Mouse (Mus musculus) v-Abl transformed pro-B cells (cell line): ENCODE measurements around the gene Stpg2.

ENCODE experiments used
- in situ Hi-C, 2 experiments: fragments of 400-800 bp; cut with MboI; formaldehyde crosslinking; loops; one replicate each; pipeline ENCODE4 v1.15.1; 2025; ENCODE audit not compliant: unreplicated experiment in 2 of 2

Gene Stpg2

GRCm38 (mm10) chr3:139205444-139205998, at the start of gene Stpg2:
Gene Stpg2, plus strand, starts transcription at chr3:139205694.
- in situ Hi-C loops: no loop called here

- in situ Hi-C loops: no loop called here
These were observed 43.3 kb upstream of the Stpg2 start for GRCm38 (mm10) chr3:139162146-139162545.

- in situ Hi-C loops: no loop called here
These were observed 42.8 kb upstream of the Stpg2 start for GRCm38 (mm10) chr3:139162658-139163057.

- in situ Hi-C loops: no loop called here
These were observed 36.8 kb upstream of the Stpg2 start for GRCm38 (mm10) chr3:139168510-139169269.

- in situ Hi-C loops: no loop called here
These were observed 35.8 kb upstream of the Stpg2 start for GRCm38 (mm10) chr3:139169740-139170139.

GRCm38 (mm10) chr3:139176936-139177335, 28.6 kb upstream of the Stpg2 start:
- in situ Hi-C loops: loop anchor here (25.0 kb wide), 2 partner anchors 715 to 940 kb away; no protein-coding TSS in a partner anchor

GRCm38 (mm10) chr3:139191541-139191940, 14.0 kb upstream of the Stpg2 start:
- in situ Hi-C loops: loop anchor here (5.0 to 25.0 kb wide), 4 partner anchors 56 to 954 kb away; no protein-coding TSS in a partner anchor

GRCm38 (mm10) chr3:139193917-139194316, 11.6 kb upstream of the Stpg2 start:
- in situ Hi-C loops: loop anchor here (5.0 to 25.0 kb wide), 4 partner anchors 53 to 957 kb away; no protein-coding TSS in a partner anchor

GRCm38 (mm10) chr3:139198412-139198811, 7.1 kb upstream of the Stpg2 start:
- in situ Hi-C loops: loop anchor here (25.0 kb wide), 2 partner anchors 736 to 961 kb away; no protein-coding TSS in a partner anchor

- in situ Hi-C loops: no loop called here
These were observed 5.2 kb upstream of the Stpg2 start for GRCm38 (mm10) chr3:139200324-139200723.

- in situ Hi-C loops: no loop called here
These were observed 11.5 kb downstream of the Stpg2 start for GRCm38 (mm10) chr3:139216945-139217344.

GRCm38 (mm10) chr3:139225123-139225522, 19.6 kb downstream of the Stpg2 start:
- in situ Hi-C loops: loop anchor here in 1 of 2 experiments (25.0 kb wide), 1 partner anchor 313 kb away; no protein-coding TSS in a partner anchor

- in situ Hi-C loops: loop anchor here in 1 of 2 experiments (25.0 kb wide), 1 partner anchor 315 kb away; no protein-coding TSS in a partner anchor
These were observed 21.3 kb downstream of the Stpg2 start for GRCm38 (mm10) chr3:139226811-139227210.

GRCm38 (mm10) chr3:139245219-139245618, 39.7 kb downstream of the Stpg2 start:
- in situ Hi-C loops: loop anchor here (5.0 to 25.0 kb wide), 8 partner anchors 53 to 800 kb away; partner anchors contain the start of genes Rap1gds1 (in 2 of the 2), Adh5 (in 1 of the 2), Eif4e (in 1 of the 2) and Tspan5 (in 1 of the 2)

- in situ Hi-C loops: loop anchor here (5.0 to 25.0 kb wide), 8 partner anchors 54 to 802 kb away; partner anchors contain the start of genes Rap1gds1 (in 2 of the 2), Adh5 (in 1 of the 2), Eif4e (in 1 of the 2) and Tspan5 (in 1 of the 2)
These were observed 41.0 kb downstream of the Stpg2 start for GRCm38 (mm10) chr3:139246508-139246907.

GRCm38 (mm10) chr3:139262359-139262758, 56.9 kb downstream of the Stpg2 start:
- in situ Hi-C loops: loop anchor here in 1 of 2 experiments (25.0 kb wide), 1 partner anchor 1050 kb away; the partner anchor contains the start of gene Adh7

- in situ Hi-C loops: loop anchor here (25.0 kb wide), 3 partner anchors 614 to 1139 kb away; no protein-coding TSS in a partner anchor
These were observed 92.4 kb downstream of the Stpg2 start for GRCm38 (mm10) chr3:139297909-139298308.

GRCm38 (mm10) chr3:139308078-139308809, 102.8 kb downstream of the Stpg2 start:
- in situ Hi-C loops: loop anchor here in 1 of 2 experiments (25.0 kb wide), 1 partner anchor 1529 kb away; no protein-coding TSS in a partner anchor

GRCm38 (mm10) chr3:139311721-139312120, 106.2 kb downstream of the Stpg2 start:
- in situ Hi-C loops: loop anchor here in 1 of 2 experiments (25.0 kb wide), 1 partner anchor 1526 kb away; no protein-coding TSS in a partner anchor

- in situ Hi-C loops: no loop called here
These were observed 175.0 kb downstream of the Stpg2 start for GRCm38 (mm10) chr3:139380494-139380893.
